In genomic region chr3:69175229-69175628, GRCm38 (mm10) we compare ENCODE assay signal across 26 mouse cellular contexts. TPM values are rescaled to one million over a fixed set of nuclear protein-coding genes. Genes with fewer than 3 reads are reported as not detected.
DNase-seq lines count a peak whose midpoint lies in the region; ATAC-seq and TF ChIP-seq lines count a peak whose summit lies in the region.
"Had no signal": no experiment of that assay in that cellular context is flagged by ENCODE, and none has a peak within 500 bp of the region (broad histone marks: within the 10 kb centered on the region; RNA-seq: fewer than 3 reads in every experiment).

No protein-coding gene starts in this region.

- no peak for ATAC-seq in cerebellum, adult (ENCODE audit: insufficient number of reproducible peaks, low FRiP score, low TSS enrichment)
- peak; percentile 50; the same call in 1 of the 2 replicates for ATAC-seq in forebrain, embryonic 13.5 days
- ATAC-seq in megakaryocyte progenitor cell, adult 5-6 weeks (replicated peaks; ENCODE audit: poor library complexity) = no peak
- ATAC-seq in midbrain, embryonic 11.5 days (ENCODE audit: low FRiP score) = no peak
- ATAC-seq: inflammation-experienced regulatory T-cells, adult 6 months; midbrain, embryonic 16.5 days had no signal

- DNase-seq in cerebellum, adult 11-12 months = peak; percentile 17
- DNase-seq in heart, postnatal 14 days = peak; percentile 11 to 25
- no peak for DNase-seq in heart, postnatal 36 days
- peak; percentile 67 for DNase-seq in brain, embryonic 14.5 days (ENCODE audit: low read depth)
- no peak for DNase-seq in midbrain, embryonic 11.5 days (ENCODE audit: low spot score, missing footprints)
- DNase-seq: adrenal gland, adult 8-10 months; embryo, embryonic 11 days; gastrocnemius, postnatal 25 days; left cerebral cortex, postnatal 4 days; lung, adult 18-20 months; right cerebral cortex, adult 18-20 months; thymus, adult 2 months had no signal

- H3K4me1 ChIP-seq in forebrain, embryonic 13.5 days = peaks cover 33% of the 10 kb centered on the region
- no peaks in the 10 kb centered on the region for H3K4me1 ChIP-seq in midbrain, embryonic 11.5 days (ENCODE audit: control insufficient read depth, insufficient read depth, low read length)
- H3K4me1 ChIP-seq: heart, embryonic 10.5 days; kidney, embryonic 15.5 days; stomach, embryonic 15.5 days had no signal

- no peak overlapping the region for H3K9ac ChIP-seq in forebrain, embryonic 13.5 days
- no peak overlapping the region for H3K9ac ChIP-seq in midbrain, embryonic 11.5 days (ENCODE audit: low read length)
- H3K9ac ChIP-seq: kidney, embryonic 15.5 days; stomach, embryonic 15.5 days had no signal

- no peaks in the 10 kb centered on the region for H3K36me3 ChIP-seq in forebrain, embryonic 13.5 days (ENCODE audit: poor library complexity, severe bottlenecking)
- H3K36me3 ChIP-seq in midbrain, embryonic 11.5 days (ENCODE audit: control insufficient read depth, insufficient read depth, low read length) = no peaks in the 10 kb centered on the region
- H3K36me3 ChIP-seq: heart, embryonic 10.5 days; hindbrain, embryonic 10.5 days; kidney, embryonic 15.5 days; stomach, embryonic 15.5 days had no signal

- intact Hi-C loops in heart, postnatal 14 days (cut with DNase I) = no loop called here
- intact Hi-C loops in heart, postnatal 36 days (cut with DNase I) = no loop called here

- no peak overlapping the region for H3K4me2 ChIP-seq in forebrain, embryonic 13.5 days
- no peak overlapping the region for H3K4me2 ChIP-seq in midbrain, embryonic 11.5 days
- H3K4me2 ChIP-seq: kidney, embryonic 15.5 days; stomach, embryonic 15.5 days had no signal

- TF ChIP-seq POLR2A in brain, embryonic 14.5 days (IDR thresholded peaks at IDR 0.05; ENCODE audit: borderline replicate concordance, extremely low read depth, insufficient read depth, insufficient read length, poor library complexity, severe bottlenecking) = no peak

- no peak overlapping the region for H3K27ac ChIP-seq in forebrain, embryonic 13.5 days
- no peak overlapping the region for H3K27ac ChIP-seq in midbrain, embryonic 11.5 days (ENCODE audit: low read depth, low read length)
- H3K27ac ChIP-seq: heart, embryonic 10.5 days; hindbrain, embryonic 10.5 days; kidney, embryonic 15.5 days; layer of hippocampus, adult 2 months; stomach, embryonic 15.5 days had no signal

- TF ChIP-seq CTCF in brain, embryonic 14.5 days (IDR thresholded peaks at IDR 0.05; ENCODE audit: borderline replicate concordance, extremely low read depth, insufficient read depth, insufficient read length) = no peak

- no peaks in the 10 kb centered on the region for H3K9me3 ChIP-seq in forebrain, embryonic 13.5 days (replicated peaks)
- no peaks in the 10 kb centered on the region for H3K9me3 ChIP-seq in midbrain, embryonic 11.5 days (ENCODE audit: control insufficient read depth, low read length)
- H3K9me3 ChIP-seq: heart, embryonic 10.5 days; hindbrain, embryonic 10.5 days; kidney, embryonic 15.5 days; stomach, embryonic 15.5 days had no signal

- H3K4me3 ChIP-seq in forebrain, embryonic 13.5 days = no peak overlapping the region
- no peak overlapping the region for H3K4me3 ChIP-seq in midbrain, embryonic 11.5 days (ENCODE audit: low read depth, low read length)
- H3K4me3 ChIP-seq: heart, embryonic 10.5 days; hindbrain, embryonic 10.5 days; kidney, embryonic 15.5 days; layer of hippocampus, adult 2 months; stomach, embryonic 15.5 days had no signal

- 5% methylated on average over 1 of the region's 1 CpGs for WGBS in forebrain, embryonic 13.5 days
- 24% methylated on average over 1 of the region's 1 CpGs for WGBS in midbrain, embryonic 11.5 days

- H3K27me3 ChIP-seq in forebrain, embryonic 13.5 days = no peaks in the 10 kb centered on the region
- no peaks in the 10 kb centered on the region for H3K27me3 ChIP-seq in midbrain, embryonic 11.5 days (ENCODE audit: control insufficient read depth, insufficient read depth, low read length)
- H3K27me3 ChIP-seq: kidney, embryonic 15.5 days; stomach, embryonic 15.5 days had no signal

RNA-seq across cellular contexts. Expression of gene Arl14, which starts 47.0 kb away (rescaled TPM):
- total RNA-seq in heart, postnatal 14 days (2021) = not detected
- not detected for total RNA-seq in heart, postnatal 36 days (2021)
- not detected in 2 replicates for polyA plus RNA-seq in brain, embryonic 14.5 days (2012; rRNA removed)
- not detected in 2 replicates for polyA plus RNA-seq in forebrain, embryonic 13.5 days (2015; fragmentation: Nextera tagmentation; extraction: Ambion mirVana)
- not detected in 2 replicates for total RNA-seq in megakaryocyte progenitor cell, adult 5-6 weeks (2015)
- not detected in 2 replicates for total RNA-seq in megakaryocyte progenitor cell, adult 5-6 weeks (2017)
- polyA plus RNA-seq in midbrain, embryonic 11.5 days (2014; fragmentation: Nextera tagmentation; extraction: Ambion mirVana) = not detected in 2 replicates
- total RNA-seq: adrenal gland, adult 8-10 months; gastrocnemius, postnatal 25 days; layer of hippocampus, adult 2 months; left cerebral cortex, adult 18-20 months; left cerebral cortex, postnatal 4 days; MEL had no signal
- polyA plus RNA-seq: heart, embryonic 10.5 days; hindbrain, embryonic 10.5 days; inflammation-experienced regulatory T-cells, adult 6 months; liver, adult 2 months; midbrain, embryonic 16.5 days; spleen, adult 2 months; thymus, adult 2 months had no signal

RNA-seq across cellular contexts. Expression of gene Kpna4, which starts 48.3 kb away (rescaled TPM):
- 10 to 100 TPM; 65.2 to 68.3 TPM for total RNA-seq in heart, postnatal 14 days (2021)
- total RNA-seq in heart, postnatal 36 days (2021) = 10 to 100 TPM; 86.3 to 95.6 TPM
- 32.1 and 40.3 TPM in 2 replicates for polyA plus RNA-seq in brain, embryonic 14.5 days (2012; rRNA removed)
- 36.4 and 37.5 TPM in 2 replicates for polyA plus RNA-seq in forebrain, embryonic 13.5 days (2015; fragmentation: Nextera tagmentation; extraction: Ambion mirVana)
- total RNA-seq in megakaryocyte progenitor cell, adult 5-6 weeks (2015) = 74.0 and 86.1 TPM in 2 replicates
- 51.8 and 58.9 TPM in 2 replicates for total RNA-seq in megakaryocyte progenitor cell, adult 5-6 weeks (2017)
- polyA plus RNA-seq in midbrain, embryonic 11.5 days (2014; fragmentation: Nextera tagmentation; extraction: Ambion mirVana) = 51.5 and 52.8 TPM in 2 replicates

Comparison
In these comparisons a context has a peak if more than half of its experiments do, and no peak if none do; other contexts are left out.
1. DNase-seq: peak in cerebellum, adult 11-12 months (single experiment), heart, postnatal 14 days (2 of 2) and brain, embryonic 14.5 days (single experiment); none in heart, postnatal 36 days (0 of 2) and midbrain, embryonic 11.5 days (single experiment).